Mouse (Mus musculus) spleen, postnatal 0 days (tissue): ENCODE measurements around the gene Gm5767. TPM values are rescaled to one million over a fixed set of nuclear protein-coding genes. Genes with fewer than 3 reads are reported as not detected.

Source experiments
- polyA plus RNA-seq: library from polyadenylated mRNA; unstranded; fragments of >200 nt; fragmentation: Nextera tagmentation; extraction: Ambion mirVana; gene quantifications from 2 replicates; pipeline ENCODE4 v1.2.1, GENCODE M21; 2015

Gene Gm5767
- polyA plus RNA-seq = not detected in 2 replicates

DNA sequence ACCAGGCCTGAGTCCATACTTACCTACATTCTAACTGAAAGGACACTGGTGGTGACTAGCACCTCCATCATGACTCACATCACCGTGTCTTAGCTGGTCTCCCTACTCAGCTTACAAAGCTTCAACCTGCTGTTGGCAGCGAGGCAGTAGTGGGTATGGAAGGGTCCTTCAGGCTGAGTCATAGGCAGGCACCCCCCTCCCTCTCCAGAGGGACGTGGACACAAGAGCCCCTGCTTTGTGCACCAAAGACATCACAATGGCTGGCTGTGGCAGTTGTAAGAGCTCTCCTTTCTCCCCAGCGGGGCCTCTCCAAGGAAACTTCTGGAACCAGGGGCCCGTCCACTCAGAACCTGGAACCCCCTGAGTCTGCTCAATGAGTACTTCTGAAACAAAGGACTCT, at the start of gene Gm5767:
Gm5767 (plus strand) TSS at position 301 of the 400 bp plus-strand sequence.

DNA sequence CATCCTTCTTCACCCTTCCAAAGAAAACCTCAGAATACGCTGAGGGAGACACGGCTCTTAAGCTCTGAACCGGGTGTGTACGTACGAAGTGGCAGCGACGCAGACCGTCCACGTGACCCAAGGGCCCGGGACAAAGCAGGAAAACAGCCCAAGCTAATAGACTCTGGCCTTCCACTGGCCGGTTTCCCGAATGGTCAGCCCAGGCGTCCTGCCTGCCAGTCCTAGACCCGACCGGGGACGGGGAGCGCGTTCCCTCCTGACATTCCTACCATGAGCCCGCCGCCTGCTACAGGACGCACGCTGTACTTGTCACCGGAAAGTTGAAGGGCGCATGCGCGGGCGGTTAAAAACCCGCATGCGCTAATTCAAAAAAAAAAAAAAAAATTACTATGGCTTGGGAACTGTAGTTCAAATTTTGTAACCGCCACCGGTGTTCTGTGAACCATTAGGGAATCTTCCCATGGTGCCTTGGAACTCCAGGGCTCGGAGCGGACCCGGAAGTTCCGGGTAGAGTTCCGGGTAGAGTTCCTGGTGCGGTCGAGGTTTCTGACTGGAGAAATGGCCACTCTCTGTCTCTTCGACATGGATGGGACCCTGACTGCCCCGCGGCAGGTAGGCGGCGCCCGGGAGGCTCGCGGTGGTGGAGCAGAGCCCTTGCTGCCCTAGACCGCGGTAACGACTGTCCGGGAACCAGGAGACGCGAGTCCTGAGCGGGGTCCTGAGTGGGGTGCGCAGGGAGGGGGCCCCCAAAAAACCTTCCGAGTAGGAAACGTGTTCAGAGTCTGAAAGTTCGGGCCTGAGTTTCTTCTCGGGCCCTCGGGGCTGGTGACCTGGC, 43.1 kb upstream of the Gm5767 start, which contains the start of the genes Pmm2 and Tmem186:
Pmm2 (plus strand) TSS at position 458 of the 835 bp plus-strand sequence.
Tmem186 (minus strand) TSS at position 496 of the 835 bp plus-strand sequence.

DNA sequence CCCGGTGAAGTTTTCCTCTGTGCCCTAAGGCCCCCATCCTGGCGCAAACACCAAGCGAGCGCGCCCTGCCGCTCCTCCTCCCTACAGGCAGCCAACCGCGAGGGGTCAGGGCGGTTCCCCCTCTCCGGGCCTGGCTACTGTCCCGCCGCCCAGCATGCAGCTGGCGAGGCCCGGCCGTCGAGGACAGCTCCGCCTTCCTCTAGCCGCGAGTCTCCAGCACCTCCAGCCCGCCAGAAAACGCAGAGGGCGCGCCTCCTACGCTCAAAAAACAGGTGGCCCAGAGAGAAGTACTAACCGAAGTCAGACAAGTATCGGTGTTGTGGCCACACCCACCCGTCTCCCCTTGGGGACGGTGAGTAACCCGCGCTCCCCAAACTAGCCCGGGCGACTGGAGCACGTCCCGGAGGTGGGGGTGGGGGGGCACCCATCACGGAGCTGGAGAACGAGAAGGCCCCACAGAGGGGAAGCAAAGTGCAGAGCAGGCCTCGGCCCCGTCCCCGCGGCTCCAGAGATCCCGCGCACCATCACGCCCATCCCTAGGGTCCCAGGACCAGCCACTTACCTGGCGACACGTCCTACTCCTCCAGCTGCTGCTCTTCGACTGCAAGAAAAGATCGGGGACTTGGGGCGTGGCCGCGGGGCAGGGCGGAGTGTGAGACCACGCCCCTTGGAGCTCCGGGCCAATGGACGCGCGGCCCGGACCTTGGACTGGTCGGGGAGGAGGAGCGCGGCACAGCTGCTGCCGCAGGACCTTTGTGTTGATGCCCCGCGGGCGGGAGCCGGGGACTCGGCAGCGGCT, 8.8 kb upstream of the Gm5767 start, which contains the start of gene Carhsp1:
Carhsp1 (minus strand) TSS at position 605 of the 799 bp plus-strand sequence.

Other genes starting within 250 kb of the Gm5767 start
- gene Mettl22, start 210.0 kb upstream of the Gm5767 start, polyA plus RNA-seq = 9.7 and 11.9 TPM in 2 replicates
- 3.3 and 5.4 TPM in 2 replicates for gene Abat, start 167.3 kb upstream of the Gm5767 start, polyA plus RNA-seq
- 42.8 and 45.5 TPM in 2 replicates for gene Pmm2, start 43.1 kb upstream of the Gm5767 start, polyA plus RNA-seq
- gene Tmem186, start 43.1 kb upstream of the Gm5767 start, polyA plus RNA-seq = 12.2 and 13.0 TPM in 2 replicates
- 106 and 118 TPM in 2 replicates for gene Carhsp1, start 8.6 kb upstream of the Gm5767 start, polyA plus RNA-seq
- gene Usp7, start 111.5 kb downstream of the Gm5767 start, polyA plus RNA-seq = 45.7 and 47.2 TPM in 2 replicates
- 14.2 and 15.3 TPM in 2 replicates for gene 1810013L24Rik, start 149.3 kb downstream of the Gm5767 start, polyA plus RNA-seq